Mouse (Mus musculus) myocyte (in vitro differentiated cells): ENCODE data around the gene Prickle3. TPM values are rescaled to one million over a fixed set of nuclear protein-coding genes. Genes with fewer than 3 reads are reported as not detected.

Experiments
- H3K27me3 ChIP-seq: one replicate; pipeline ENCODE4 v1.6.1; 2011; ENCODE audit not compliant: control insufficient read depth, insufficient read depth, insufficient read length
- H3K36me3 ChIP-seq: one replicate; pipeline ENCODE4 v1.6.1; 2011; ENCODE audit not compliant: control insufficient read depth, insufficient read depth
- H3K4me2 ChIP-seq: one replicate; pipeline ENCODE4 v1.6.1; 2011; ENCODE audit warnings: low read depth, control low read depth
- H3K4me3 ChIP-seq: one replicate; pipeline ENCODE4 v1.5.1; 2011; ENCODE audit warnings: mild to moderate bottlenecking, control low read depth, moderate library complexity
- H3K79me2 ChIP-seq: one replicate; pipeline ENCODE4 v1.6.1; 2011; ENCODE audit not compliant: control insufficient read depth, insufficient read depth
- H3ac ChIP-seq: one replicate; pipeline ENCODE4 v1.6.1; 2011; ENCODE audit not compliant: control insufficient read depth, insufficient read length
- CEBPB ChIP-seq: IDR thresholded peaks from 2 replicates; pipeline ENCODE4 v1.6.1; 2011; ENCODE audit warnings: mild to moderate bottlenecking, moderate library complexity; ENCODE audit not compliant: poor library complexity, insufficient read depth, severe bottlenecking
- E2F4 ChIP-seq: IDR thresholded peaks from one replicate; pipeline ENCODE4 v1.6.1; 2011; ENCODE audit warnings: mild to moderate bottlenecking, control low read depth, moderate library complexity; ENCODE audit not compliant: insufficient read depth
- MAX ChIP-seq: IDR thresholded peaks from one replicate; pipeline ENCODE4 v1.6.1; 2011; ENCODE audit warnings: low read depth, mild to moderate bottlenecking, control low read depth
- MYOD1 ChIP-seq, 3 experiments: IDR thresholded peaks; one replicate each; pipeline ENCODE4 v1.6.1; 2011; ENCODE audit warnings: control low read depth in 2 of 3, low read depth in 2 of 3, mild to moderate bottlenecking in 2 of 3, moderate library complexity in 1 of 3; ENCODE audit not compliant: insufficient read length in 2 of 3, control insufficient read depth in 1 of 3
- MYOG ChIP-seq, 3 experiments: IDR thresholded peaks; one replicate each; pipeline ENCODE4 v1.6.1; 2011; ENCODE audit warnings: control low read depth in 2 of 3, low read depth in 2 of 3, mild to moderate bottlenecking in 2 of 3; ENCODE audit not compliant: insufficient read length in 2 of 3, control insufficient read depth in 1 of 3, insufficient read depth in 1 of 3
- POLR2A ChIP-seq: IDR thresholded peaks from one replicate; pipeline ENCODE4 v1.6.1; 2011; ENCODE audit warnings: low read depth, mild to moderate bottlenecking, control low read depth, moderate library complexity; ENCODE audit not compliant: insufficient read length
- POLR2AphosphoS2 ChIP-seq: IDR thresholded peaks from one replicate; pipeline ENCODE4 v1.6.1; 2011; ENCODE audit warnings: low read depth, control low read depth; ENCODE audit not compliant: insufficient read length
- REST ChIP-seq: IDR thresholded peaks from one replicate; pipeline ENCODE4 v1.6.1; 2011; ENCODE audit warnings: mild to moderate bottlenecking, control low read depth, moderate library complexity; ENCODE audit not compliant: insufficient read depth, insufficient read length
- SRF ChIP-seq: IDR thresholded peaks from one replicate; pipeline ENCODE4 v1.6.1; 2011; ENCODE audit warnings: low read depth; ENCODE audit not compliant: control insufficient read depth, insufficient read length
- TCF12 ChIP-seq: IDR thresholded peaks from one replicate; pipeline ENCODE4 v1.6.1; 2011; ENCODE audit warnings: mild to moderate bottlenecking, control low read depth; ENCODE audit not compliant: poor library complexity, insufficient read depth, severe bottlenecking
- TCF3 ChIP-seq: IDR thresholded peaks from one replicate; pipeline ENCODE4 v1.6.1; 2011; ENCODE audit warnings: low read depth, control low read depth; ENCODE audit not compliant: insufficient read length
- USF1 ChIP-seq: IDR thresholded peaks from one replicate; pipeline ENCODE4 v1.6.1; 2011; ENCODE audit warnings: low read depth, mild to moderate bottlenecking, control low read depth, moderate library complexity
- polyA plus RNA-seq: library from polyadenylated mRNA; unstranded; fragments of >200 nt; fragmentation: generic; extraction: Trizol; gene quantifications from one replicate; pipeline ENCODE4 v1.2.1, GENCODE M21; 2012; ENCODE audit warnings: missing spikeins

The Prickle3 gene
- polyA plus RNA-seq, 1 experiment, result 3.8 TPM

DNA sequence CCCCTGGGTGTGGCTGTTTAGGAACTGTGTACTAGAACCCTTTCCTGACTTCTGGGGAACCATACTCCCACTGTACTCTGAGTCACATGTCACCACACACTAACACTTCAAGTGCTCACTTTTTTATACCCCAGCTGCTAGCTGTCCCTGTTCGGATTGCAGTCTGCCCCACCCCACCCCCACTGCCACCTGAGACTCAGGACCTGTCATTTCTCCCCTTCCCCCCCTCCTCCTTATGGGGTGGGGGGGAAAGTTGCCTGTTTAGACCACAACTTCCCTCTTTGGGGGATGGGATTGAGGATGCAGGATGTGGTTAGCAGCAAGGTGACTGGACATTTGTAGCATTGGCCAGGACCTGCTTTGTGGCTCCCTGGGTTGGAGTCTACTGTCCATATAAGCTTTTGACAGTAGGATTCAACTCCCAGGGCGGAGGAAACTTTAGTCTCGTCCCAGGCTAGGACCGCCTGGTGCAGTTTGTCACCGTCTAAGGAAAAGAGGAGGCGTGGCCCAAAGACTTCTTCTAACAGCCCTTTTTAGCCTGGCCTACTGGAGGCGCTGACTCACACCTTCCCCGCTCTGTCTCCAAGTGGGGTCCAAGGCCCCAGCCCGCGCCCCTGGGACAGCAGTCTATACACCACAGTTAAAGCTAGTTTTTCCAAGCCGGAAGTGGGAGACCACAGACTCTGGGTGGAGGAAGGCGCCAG is 16.7 kb downstream of the Prickle3 start:
- peak in 1 of 3 experiments; percentile 40 for TF ChIP-seq MYOD1 (IDR thresholded peaks at IDR 0.05; ENCODE audit: control insufficient read depth in 1 of 3, insufficient read length in 2 of 3, low read depth in 2 of 3)
- TF ChIP-seq TCF12, result no peak
- peak; percentile 18 for TF ChIP-seq USF1
- Histone ChIP-seq H3ac (no peak overlapping the region), H3K4me2 (peak overlapping the region; percentile 90), H3K79me2 (peaks cover 14% of the 10 kb centered on the region), H3K36me3 (peaks cover 5% of the 10 kb centered on the region), H3K4me3 (no peak overlapping the region), H3K27me3 (no peaks in the 10 kb centered on the region)

DNA sequence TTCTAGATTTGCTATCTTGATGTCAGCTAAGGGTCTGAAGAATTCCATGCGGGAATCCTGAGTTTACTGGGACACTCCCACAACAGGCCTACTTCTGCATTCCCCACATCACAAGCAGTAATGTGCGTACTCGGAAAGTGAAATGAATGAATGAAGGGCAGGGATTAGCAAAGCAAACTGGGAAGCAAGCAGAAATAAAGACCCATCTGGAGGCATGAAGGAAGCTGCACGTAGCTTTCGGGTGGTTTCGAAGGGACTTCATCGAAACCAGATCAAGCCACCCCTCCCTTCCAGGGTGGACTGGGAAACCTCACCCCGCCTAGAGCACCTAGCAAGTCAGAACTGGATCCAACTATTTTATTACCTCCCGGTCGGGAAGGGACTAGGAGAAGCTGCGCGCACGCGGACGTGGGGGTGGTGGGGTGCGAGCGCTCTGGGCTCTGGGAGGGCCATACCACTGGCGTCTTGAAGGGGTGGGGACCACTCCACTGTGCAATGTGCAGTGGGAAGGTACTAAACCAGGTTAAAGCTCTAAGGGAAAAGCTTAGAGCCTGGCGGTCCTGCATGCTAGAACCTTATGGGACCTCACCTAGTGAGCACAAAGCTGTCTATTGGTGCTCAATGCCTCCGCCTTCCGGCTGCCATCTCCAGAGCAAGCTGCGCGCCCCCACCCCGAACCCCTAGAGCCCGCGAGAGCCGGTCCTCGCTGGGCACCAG is 17.4 kb downstream of the Prickle3 start:
- Histone ChIP-seq H3K27me3 (no peaks in the 10 kb centered on the region), H3K4me3 (no peak overlapping the region), H3K36me3 (no peaks in the 10 kb centered on the region), H3K4me2 (peak overlapping the region; percentile 90), H3ac (no peak overlapping the region), H3K79me2 (peaks cover 14% of the 10 kb centered on the region)
- TF ChIP-seq POLR2A, result no peak
- TF ChIP-seq REST, result no peak
- TF ChIP-seq CEBPB, result no peak
- no peak for TF ChIP-seq SRF
- no peak for TF ChIP-seq E2F4
- no peak for TF ChIP-seq TCF3
- no peak for TF ChIP-seq TCF12
- TF ChIP-seq USF1, result no peak
- TF ChIP-seq MYOG (IDR thresholded peaks at IDR 0.05; ENCODE audit: control insufficient read depth in 1 of 3, insufficient read depth in 1 of 3, insufficient read length in 2 of 3, low read depth in 2 of 3), result no peak
- TF ChIP-seq MAX, result no peak
- no peak for TF ChIP-seq MYOD1 (IDR thresholded peaks at IDR 0.05; ENCODE audit: control insufficient read depth in 1 of 3, insufficient read length in 2 of 3, low read depth in 2 of 3)
- TF ChIP-seq POLR2AphosphoS2, result no peak

DNA sequence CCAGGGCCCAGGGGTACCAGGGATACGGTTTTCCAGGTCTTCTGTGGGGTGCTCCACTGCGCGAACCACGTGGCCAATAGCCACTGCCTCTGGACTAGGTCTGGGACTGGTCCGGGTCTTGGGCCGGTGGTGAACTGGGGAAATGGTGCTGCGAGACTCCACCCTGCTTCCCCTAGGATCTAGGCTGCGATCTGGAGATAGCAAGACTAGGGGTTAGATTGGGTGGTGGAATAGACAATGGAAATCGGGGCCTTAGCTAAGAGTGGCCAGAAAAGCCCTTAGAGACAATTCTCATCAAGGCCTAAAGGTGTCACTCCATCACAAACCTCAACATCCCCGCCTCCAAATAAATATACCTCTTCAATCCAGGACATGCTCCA is 17.9 kb downstream of the Prickle3 start:
- H3K79me2 ChIP-seq, result peaks cover 11% of the 10 kb centered on the region
- H3ac ChIP-seq, result no peak overlapping the region
- H3K27me3 ChIP-seq, result no peaks in the 10 kb centered on the region
- H3K4me2 ChIP-seq, result no peak overlapping the region
- H3K36me3 ChIP-seq, result no peaks in the 10 kb centered on the region
- no peak overlapping the region for H3K4me3 ChIP-seq
- TF ChIP-seq POLR2AphosphoS2 (no peak), E2F4 (no peak), CEBPB (no peak), POLR2A (no peak), TCF12 (no peak), USF1 (no peak), SRF (no peak), MYOD1 (IDR thresholded peaks at IDR 0.05; ENCODE audit: control insufficient read depth in 1 of 3, insufficient read length in 2 of 3, low read depth in 2 of 3) (no peak), REST (no peak), MAX (no peak), TCF3 (no peak), MYOG (IDR thresholded peaks at IDR 0.05; ENCODE audit: control insufficient read depth in 1 of 3, insufficient read depth in 1 of 3, insufficient read length in 2 of 3, low read depth in 2 of 3) (no peak)

DNA sequence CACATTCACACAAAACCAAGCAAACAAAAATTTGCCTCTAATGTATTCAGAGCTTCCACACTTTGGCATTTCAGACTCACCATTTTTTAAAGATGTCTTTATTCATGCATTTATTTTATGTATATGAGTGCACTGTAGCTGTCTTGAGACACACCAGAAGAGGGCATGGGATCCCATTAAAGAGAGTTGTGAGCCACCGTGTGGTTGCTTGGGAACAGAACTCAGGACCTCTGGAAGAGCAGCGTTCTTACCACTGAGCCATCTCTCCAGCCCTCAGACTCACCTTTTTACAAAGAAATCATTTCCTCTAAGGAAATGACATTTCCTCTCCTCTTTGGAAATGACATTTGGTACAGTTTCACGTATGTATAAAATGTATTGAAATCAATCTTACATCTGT is 21.9 kb downstream of the Prickle3 start:
- no peaks in the 10 kb centered on the region for H3K79me2 ChIP-seq
- no peaks in the 10 kb centered on the region for H3K36me3 ChIP-seq
- H3K4me2 ChIP-seq, result no peak overlapping the region
- no peaks in the 10 kb centered on the region for H3K27me3 ChIP-seq
- TF ChIP-seq POLR2AphosphoS2, result no peak
- TF ChIP-seq SRF, result no peak
- TF ChIP-seq TCF12, result no peak
- TF ChIP-seq REST, result no peak
- no peak for TF ChIP-seq E2F4
- no peak for TF ChIP-seq MYOG (IDR thresholded peaks at IDR 0.05; ENCODE audit: control insufficient read depth in 1 of 3, insufficient read depth in 1 of 3, insufficient read length in 2 of 3, low read depth in 2 of 3)
- no peak for TF ChIP-seq MYOD1 (IDR thresholded peaks at IDR 0.05; ENCODE audit: control insufficient read depth in 1 of 3, insufficient read length in 2 of 3, low read depth in 2 of 3)
- H3K4me3 ChIP-seq, result peak overlapping the region; percentile 5
- H3ac ChIP-seq, result no peak overlapping the region
